Mouse (Mus musculus) left cerebral cortex, postnatal 14 days (tissue): ENCODE measurements at regions not wholly inside any gene's neighbourhood (a gene's known extent, or its start where the extent isn't known, plus 50 kb on each side); places are given as distances from the start of the nearest gene placed in this dataset.

Source experiments
- DNase-seq, 2 experiments: peaks; one replicate each; pipeline ENCODE4 v3.0.0; 2021 to 2022; ENCODE audit warnings: low spot score in 2 of 2, mixed read lengths in 1 of 2
- intact Hi-C: fragments of 180-260 bp; cut with DNase I; formaldehyde crosslinking; loops from one replicate; pipeline ENCODE4 v1.15.1; 2025

- DNase-seq, result no peak
- intact Hi-C loops, result no loop called here
These were observed 159.4 kb upstream of the Ppp2r3a start for GRCm38 (mm10) chr9:101410783-101411531.

GRCm38 (mm10) chr9:101410348-101410747 is 158.8 kb upstream of the Ppp2r3a start:
- DNase-seq, result no peak
- intact Hi-C loops, result no loop called here

GRCm38 (mm10) chr9:101408116-101408515 is 156.5 kb upstream of the Ppp2r3a start:
- intact Hi-C loops, result loop anchor here (5.0 kb wide), 1 partner anchor 34 kb away; no protein-coding TSS in a partner anchor
- no peak for DNase-seq

GRCm38 (mm10) chr9:101407141-101407540 is 155.5 kb upstream of the Ppp2r3a start:
- intact Hi-C loops, result loop anchor here (5.0 kb wide), 1 partner anchor 35 kb away; no protein-coding TSS in a partner anchor
- peak; percentile 76 to 87 for DNase-seq

- DNase-seq, result peak in 1 of 2 experiments; percentile 53
- intact Hi-C loops, result loop anchor here (5.0 kb wide), 1 partner anchor 38 kb away; no protein-coding TSS in a partner anchor
These were observed 153.0 kb upstream of the Ppp2r3a start for GRCm38 (mm10) chr9:101404441-101405081.

- intact Hi-C loops, result no loop called here
- no peak for DNase-seq
These were observed 152.4 kb upstream of the Ppp2r3a start for GRCm38 (mm10) chr9:101404034-101404433.

GRCm38 (mm10) chr9:101402544-101403194 is 151.1 kb upstream of the Ppp2r3a start:
- intact Hi-C loops, result no loop called here
- no peak for DNase-seq

GRCm38 (mm10) chr9:101401416-101401815 is 149.8 kb upstream of the Ppp2r3a start:
- intact Hi-C loops, result no loop called here
- DNase-seq, result no peak

GRCm38 (mm10) chr9:101398858-101399257 is 147.3 kb upstream of the Ppp2r3a start:
- intact Hi-C loops, result no loop called here
- no peak for DNase-seq

GRCm38 (mm10) chr9:101369380-101369779 is 117.8 kb upstream of the Ppp2r3a start:
- intact Hi-C loops, result no loop called here
- DNase-seq, result no peak

- intact Hi-C loops, result no loop called here
- DNase-seq, result no peak
These were observed 105.0 kb upstream of the Ppp2r3a start for GRCm38 (mm10) chr9:101356607-101357006.

GRCm38 (mm10) chr9:101348771-101349170 is 97.2 kb upstream of the Ppp2r3a start:
- intact Hi-C loops, result no loop called here
- no peak for DNase-seq

- peak in 1 of 2 experiments; percentile 7 for DNase-seq
- intact Hi-C loops, result no loop called here
These were observed 91.3 kb upstream of the Ppp2r3a start for GRCm38 (mm10) chr9:101342887-101343286.

- DNase-seq, result peak in 1 of 2 experiments; percentile 11
- intact Hi-C loops, result no loop called here
These were observed 89.3 kb upstream of the Ppp2r3a start for GRCm38 (mm10) chr9:101340796-101341465.

GRCm38 (mm10) chr9:101329032-101329824 is 77.6 kb upstream of the Ppp2r3a start:
- intact Hi-C loops, result no loop called here
- no peak for DNase-seq

- no peak for DNase-seq
- intact Hi-C loops, result no loop called here
These were observed 75.4 kb upstream of the Ppp2r3a start for GRCm38 (mm10) chr9:101326961-101327360.

- intact Hi-C loops, result loop anchor here (1.0 to 10.0 kb wide), 3 partner anchors 378 to 1231 kb away; partner anchors contain the start of gene Ephb1
- peak; percentile 67 to 77 for DNase-seq
These were observed 62.4 kb upstream of the Ppp2r3a start for GRCm38 (mm10) chr9:101314036-101314435.

GRCm38 (mm10) chr9:101306408-101306935 is 54.9 kb upstream of the Ppp2r3a start:
- no peak for DNase-seq
- intact Hi-C loops, result no loop called here

GRCm38 (mm10) chr9:101305730-101306129 is 54.1 kb upstream of the Ppp2r3a start:
- no peak for DNase-seq
- intact Hi-C loops, result no loop called here
